Mouse (Mus musculus): ENCODE results near the gene Pus7l. TPM values are rescaled to one million over a fixed set of nuclear protein-coding genes. Genes with fewer than 3 reads are reported as not detected.
"Not testable (repeated sequence)": the region's sequence is repeated elsewhere in the genome, so short reads cannot be mapped to it uniquely, and the experiment has no call there.

Gene Pus7l
- polyA plus RNA-seq, 1 experiment: 5.0 TPM

- no peak overlapping the region for H3K27ac ChIP-seq (ENCODE audit: insufficient read depth, low read length)
- TF ChIP-seq POLR2A (IDR thresholded peaks at IDR 0.05; ENCODE audit: low read depth, low read length) (no peak), CTCF (IDR thresholded peaks at IDR 0.05; ENCODE audit: borderline replicate concordance, insufficient read depth, low read length) (no peak)
- H3K4me1 ChIP-seq (ENCODE audit: control insufficient read depth, insufficient read depth, low read length): no peaks in the 10 kb centered on the region
- H3K4me3 ChIP-seq (ENCODE audit: insufficient read depth, low read length): no peak overlapping the region
Measured at GRCm38 (mm10) chr15:94520959-94521358, 22.4 kb downstream of the Pus7l start.

- Histone ChIP-seq H3K27ac (ENCODE audit: insufficient read depth, low read length) (no peak overlapping the region), H3K4me1 (ENCODE audit: control insufficient read depth, insufficient read depth, low read length) (no peaks in the 10 kb centered on the region), H3K4me3 (ENCODE audit: insufficient read depth, low read length) (no peak overlapping the region)
- no peak for TF ChIP-seq CTCF (IDR thresholded peaks at IDR 0.05; ENCODE audit: borderline replicate concordance, insufficient read depth, low read length)
- TF ChIP-seq POLR2A (IDR thresholded peaks at IDR 0.05; ENCODE audit: low read depth, low read length): no peak
Measured at GRCm38 (mm10) chr15:94520205-94520900, 23.0 kb downstream of the Pus7l start.

- Histone ChIP-seq H3K4me3 (ENCODE audit: insufficient read depth, low read length) (no peak overlapping the region), H3K4me1 (ENCODE audit: control insufficient read depth, insufficient read depth, low read length) (no peaks in the 10 kb centered on the region), H3K27ac (ENCODE audit: insufficient read depth, low read length) (no peak overlapping the region)
- TF ChIP-seq POLR2A (IDR thresholded peaks at IDR 0.05; ENCODE audit: low read depth, low read length) (no peak), CTCF (IDR thresholded peaks at IDR 0.05; ENCODE audit: borderline replicate concordance, insufficient read depth, low read length) (no peak)
Measured at GRCm38 (mm10) chr15:94517913-94518491, 25.3 kb downstream of the Pus7l start.

- Histone ChIP-seq H3K27ac (ENCODE audit: insufficient read depth, low read length) (peak overlapping the region; percentile 59), H3K4me1 (ENCODE audit: control insufficient read depth, insufficient read depth, low read length) (no peaks in the 10 kb centered on the region; the same call in 1 of the 2 replicates), H3K4me3 (ENCODE audit: insufficient read depth, low read length) (no peak overlapping the region)
- no peak for TF ChIP-seq CTCF (IDR thresholded peaks at IDR 0.05; ENCODE audit: borderline replicate concordance, insufficient read depth, low read length)
- no peak for TF ChIP-seq POLR2A (IDR thresholded peaks at IDR 0.05; ENCODE audit: low read depth, low read length)
Measured at GRCm38 (mm10) chr15:94503451-94504215, 39.7 kb downstream of the Pus7l start.

- H3K27ac ChIP-seq (ENCODE audit: insufficient read depth, low read length): no peak overlapping the region
- no peaks in the 10 kb centered on the region; the same call in 1 of the 2 replicates for H3K4me1 ChIP-seq (ENCODE audit: control insufficient read depth, insufficient read depth, low read length)
- TF ChIP-seq POLR2A (IDR thresholded peaks at IDR 0.05; ENCODE audit: low read depth, low read length): no peak
- TF ChIP-seq CTCF (IDR thresholded peaks at IDR 0.05; ENCODE audit: borderline replicate concordance, insufficient read depth, low read length): no peak
- H3K4me3 ChIP-seq (ENCODE audit: insufficient read depth, low read length): no peak overlapping the region
Measured at GRCm38 (mm10) chr15:94499260-94499659, 44.1 kb downstream of the Pus7l start.

- no peak overlapping the region for H3K27ac ChIP-seq (ENCODE audit: insufficient read depth, low read length)
- no peak overlapping the region for H3K4me3 ChIP-seq (ENCODE audit: insufficient read depth, low read length)
- TF ChIP-seq POLR2A (IDR thresholded peaks at IDR 0.05; ENCODE audit: low read depth, low read length): no peak
- TF ChIP-seq CTCF (IDR thresholded peaks at IDR 0.05; ENCODE audit: borderline replicate concordance, insufficient read depth, low read length): no peak
- no peaks in the 10 kb centered on the region for H3K4me1 ChIP-seq (ENCODE audit: control insufficient read depth, insufficient read depth, low read length)
Measured at GRCm38 (mm10) chr15:94495936-94496335, 47.4 kb downstream of the Pus7l start.

GRCm38 (mm10) chr15:94494445-94494844, 48.9 kb downstream of the Pus7l start:
- H3K4me1 ChIP-seq (ENCODE audit: control insufficient read depth, insufficient read depth, low read length): no peaks in the 10 kb centered on the region
- TF ChIP-seq CTCF (IDR thresholded peaks at IDR 0.05; ENCODE audit: borderline replicate concordance, insufficient read depth, low read length) (no peak), POLR2A (IDR thresholded peaks at IDR 0.05; ENCODE audit: low read depth, low read length) (no peak)
- H3K4me3 ChIP-seq (ENCODE audit: insufficient read depth, low read length): no peak overlapping the region
- no peak overlapping the region for H3K27ac ChIP-seq (ENCODE audit: insufficient read depth, low read length)

GRCm38 (mm10) chr15:94489433-94489832, 53.9 kb downstream of the Pus7l start:
- H3K4me1 ChIP-seq (ENCODE audit: control insufficient read depth, insufficient read depth, low read length): no peaks in the 10 kb centered on the region
- H3K4me3 ChIP-seq (ENCODE audit: insufficient read depth, low read length): no peak overlapping the region
- TF ChIP-seq CTCF (IDR thresholded peaks at IDR 0.05; ENCODE audit: borderline replicate concordance, insufficient read depth, low read length) (no peak), POLR2A (IDR thresholded peaks at IDR 0.05; ENCODE audit: low read depth, low read length) (no peak)
- H3K27ac ChIP-seq (ENCODE audit: insufficient read depth, low read length): no peak overlapping the region

GRCm38 (mm10) chr15:94488028-94488427, 55.3 kb downstream of the Pus7l start:
- not testable (repeated sequence) for H3K27ac ChIP-seq (ENCODE audit: insufficient read depth, low read length); H3K4me3 ChIP-seq (ENCODE audit: insufficient read depth, low read length); H3K4me1 ChIP-seq (ENCODE audit: control insufficient read depth, insufficient read depth, low read length)

- H3K4me1 ChIP-seq (ENCODE audit: control insufficient read depth, insufficient read depth, low read length): no peaks in the 10 kb centered on the region
- H3K27ac ChIP-seq (ENCODE audit: insufficient read depth, low read length): no peak overlapping the region
- no peak overlapping the region for H3K4me3 ChIP-seq (ENCODE audit: insufficient read depth, low read length)
- no peak for TF ChIP-seq POLR2A (IDR thresholded peaks at IDR 0.05; ENCODE audit: low read depth, low read length)
- TF ChIP-seq CTCF (IDR thresholded peaks at IDR 0.05; ENCODE audit: borderline replicate concordance, insufficient read depth, low read length): no peak
Measured at GRCm38 (mm10) chr15:94482555-94482954, 60.8 kb downstream of the Pus7l start.

Data from embryonic fibroblast, embryonic 13.5 days (primary cell).